Mouse (Mus musculus) heart, postnatal 0 days (tissue): ENCODE measurements around the gene Mast4.

Source experiments
- CTCF ChIP-seq: IDR thresholded peaks from 2 replicates; pipeline ENCODE4 v1.5.1; 2016; ENCODE audit warnings: antibody characterized with exemption, control low read depth, low read depth
- EP300 ChIP-seq: IDR thresholded peaks from 2 replicates; pipeline ENCODE4 v1.6.1; 2016; ENCODE audit warnings: antibody characterized with exemption, low read depth

DNA sequence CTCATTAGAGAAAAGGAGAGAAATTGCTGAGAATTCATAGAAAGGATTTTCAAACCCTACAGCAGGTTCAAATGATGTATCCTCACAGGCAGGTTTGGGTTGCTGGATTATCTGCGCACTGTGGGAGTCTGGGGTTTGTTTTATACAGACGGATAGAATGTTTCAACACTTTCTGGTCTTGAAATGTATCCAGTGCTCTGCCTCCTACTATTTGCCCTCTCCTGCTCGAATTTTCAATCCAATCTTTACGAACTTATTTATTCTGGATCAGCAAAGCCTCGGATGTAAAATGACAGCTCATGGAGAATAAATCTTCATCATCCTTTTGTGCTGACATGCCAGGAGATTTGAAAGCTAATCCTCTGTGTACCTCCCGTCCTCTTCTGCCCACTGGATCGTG is 281.6 kb downstream of the Mast4 start:
- TF ChIP-seq CTCF (no peak), EP300 (no peak)
